Mouse (Mus musculus): ENCODE measurements around the gene Oaf. TPM values are rescaled to one million over a fixed set of nuclear protein-coding genes. Genes with fewer than 3 reads are reported as not detected.
A peak's percentile ranks its signal among the peaks of the same experiment; 100 is the strongest.

Oaf gene
- polyA plus RNA-seq, 1 experiment: 13.1 TPM

GRCm38 (mm10) chr9:43262811-43263550, 23.3 kb upstream of the Oaf start:
- no peak for TF ChIP-seq POLR2A (IDR thresholded peaks at IDR 0.05; ENCODE audit: borderline replicate concordance, extremely low read depth, insufficient read depth, insufficient read length, poor library complexity, severe bottlenecking)
- TF ChIP-seq CTCF (IDR thresholded peaks at IDR 0.05; ENCODE audit: borderline replicate concordance, extremely low read depth, insufficient read depth, insufficient read length): no peak
- DNase-seq (ENCODE audit: low read depth): peak; percentile 42

GRCm38 (mm10) chr9:43262390-43262789, 22.7 kb upstream of the Oaf start:
- no peak for DNase-seq (ENCODE audit: low read depth)
- TF ChIP-seq CTCF (IDR thresholded peaks at IDR 0.05; ENCODE audit: borderline replicate concordance, extremely low read depth, insufficient read depth, insufficient read length) (no peak), POLR2A (IDR thresholded peaks at IDR 0.05; ENCODE audit: borderline replicate concordance, extremely low read depth, insufficient read depth, insufficient read length, poor library complexity, severe bottlenecking) (no peak)

GRCm38 (mm10) chr9:43261941-43262340, 22.2 kb upstream of the Oaf start:
- TF ChIP-seq POLR2A (IDR thresholded peaks at IDR 0.05; ENCODE audit: borderline replicate concordance, extremely low read depth, insufficient read depth, insufficient read length, poor library complexity, severe bottlenecking) (no peak), CTCF (IDR thresholded peaks at IDR 0.05; ENCODE audit: borderline replicate concordance, extremely low read depth, insufficient read depth, insufficient read length) (no peak)
- no peak for DNase-seq (ENCODE audit: low read depth)

GRCm38 (mm10) chr9:43261124-43261907, 21.6 kb upstream of the Oaf start:
- DNase-seq (ENCODE audit: low read depth): peak; percentile 24
- TF ChIP-seq POLR2A (IDR thresholded peaks at IDR 0.05; ENCODE audit: borderline replicate concordance, extremely low read depth, insufficient read depth, insufficient read length, poor library complexity, severe bottlenecking) (no peak), CTCF (IDR thresholded peaks at IDR 0.05; ENCODE audit: borderline replicate concordance, extremely low read depth, insufficient read depth, insufficient read length) (no peak)

GRCm38 (mm10) chr9:43260661-43261060, 20.9 kb upstream of the Oaf start:
- no peak for DNase-seq (ENCODE audit: low read depth)
- TF ChIP-seq POLR2A (IDR thresholded peaks at IDR 0.05; ENCODE audit: borderline replicate concordance, extremely low read depth, insufficient read depth, insufficient read length, poor library complexity, severe bottlenecking) (no peak), CTCF (IDR thresholded peaks at IDR 0.05; ENCODE audit: borderline replicate concordance, extremely low read depth, insufficient read depth, insufficient read length) (no peak)

GRCm38 (mm10) chr9:43253271-43253681, 13.6 kb upstream of the Oaf start:
- TF ChIP-seq POLR2A (IDR thresholded peaks at IDR 0.05; ENCODE audit: borderline replicate concordance, extremely low read depth, insufficient read depth, insufficient read length, poor library complexity, severe bottlenecking): no peak
- TF ChIP-seq CTCF (IDR thresholded peaks at IDR 0.05; ENCODE audit: borderline replicate concordance, extremely low read depth, insufficient read depth, insufficient read length): no peak
- DNase-seq (ENCODE audit: low read depth): no peak

- no peak for TF ChIP-seq CTCF (IDR thresholded peaks at IDR 0.05; ENCODE audit: borderline replicate concordance, extremely low read depth, insufficient read depth, insufficient read length)
- TF ChIP-seq POLR2A (IDR thresholded peaks at IDR 0.05; ENCODE audit: borderline replicate concordance, extremely low read depth, insufficient read depth, insufficient read length, poor library complexity, severe bottlenecking): no peak
- peak; percentile 21 for DNase-seq (ENCODE audit: low read depth)
Observed at GRCm38 (mm10) chr9:43252790-43253189, 13.1 kb upstream of the Oaf start.

- no peak for TF ChIP-seq CTCF (IDR thresholded peaks at IDR 0.05; ENCODE audit: borderline replicate concordance, extremely low read depth, insufficient read depth, insufficient read length)
- no peak for TF ChIP-seq POLR2A (IDR thresholded peaks at IDR 0.05; ENCODE audit: borderline replicate concordance, extremely low read depth, insufficient read depth, insufficient read length, poor library complexity, severe bottlenecking)
- no peak for DNase-seq (ENCODE audit: low read depth)
Observed at GRCm38 (mm10) chr9:43251786-43252185, 12.1 kb upstream of the Oaf start.

GRCm38 (mm10) chr9:43246738-43247180, 7.0 kb upstream of the Oaf start:
- TF ChIP-seq POLR2A (IDR thresholded peaks at IDR 0.05; ENCODE audit: borderline replicate concordance, extremely low read depth, insufficient read depth, insufficient read length, poor library complexity, severe bottlenecking) (no peak), CTCF (IDR thresholded peaks at IDR 0.05; ENCODE audit: borderline replicate concordance, extremely low read depth, insufficient read depth, insufficient read length) (no peak)

GRCm38 (mm10) chr9:43245801-43246570, 6.3 kb upstream of the Oaf start:
- no peak for DNase-seq (ENCODE audit: low read depth)
- TF ChIP-seq POLR2A (IDR thresholded peaks at IDR 0.05; ENCODE audit: borderline replicate concordance, extremely low read depth, insufficient read depth, insufficient read length, poor library complexity, severe bottlenecking) (no peak), CTCF (IDR thresholded peaks at IDR 0.05; ENCODE audit: borderline replicate concordance, extremely low read depth, insufficient read depth, insufficient read length) (no peak)

More at GRCm38 (mm10) chr9:43246738-43247180, 7.0 kb upstream of the Oaf start:
- no peak for DNase-seq (ENCODE audit: low read depth)

- DNase-seq (ENCODE audit: low read depth): no peak
- no peak for TF ChIP-seq POLR2A (IDR thresholded peaks at IDR 0.05; ENCODE audit: borderline replicate concordance, extremely low read depth, insufficient read depth, insufficient read length, poor library complexity, severe bottlenecking)
- TF ChIP-seq CTCF (IDR thresholded peaks at IDR 0.05; ENCODE audit: borderline replicate concordance, extremely low read depth, insufficient read depth, insufficient read length): no peak
Observed at GRCm38 (mm10) chr9:43242432-43242831, 2.7 kb upstream of the Oaf start.
